Mouse (Mus musculus): Measurements from ENCODE around the gene Sox14.

The Sox14 gene

GRCm38 (mm10) chr9:99854486-99854885, 21.5 kb downstream of the Sox14 start:
- in situ Hi-C loops (cut with MboI; ENCODE audit: unreplicated experiment in 2 of 2) = loop anchor here in 1 of 2 experiments (25.0 kb wide), 1 partner anchor 783 kb away; no protein-coding TSS in a partner anchor

GRCm38 (mm10) chr9:99853356-99853755, 22.6 kb downstream of the Sox14 start:
- in situ Hi-C loops (cut with MboI; ENCODE audit: unreplicated experiment in 2 of 2) = loop anchor here in 1 of 2 experiments (25.0 kb wide), 1 partner anchor 784 kb away; no protein-coding TSS in a partner anchor

- in situ Hi-C loops (cut with MboI; ENCODE audit: unreplicated experiment in 2 of 2) = loop anchor here in 1 of 2 experiments (25.0 kb wide), 1 partner anchor 787 kb away; no protein-coding TSS in a partner anchor
These were observed 25.6 kb downstream of the Sox14 start for GRCm38 (mm10) chr9:99850354-99850753.

- in situ Hi-C loops (cut with MboI; ENCODE audit: unreplicated experiment in 2 of 2) = loop anchor here (5.0 to 25.0 kb wide), 8 partner anchors 539 to 1309 kb away; partner anchors contain the start of gene Stag1 (in 1 of the 2)
These were observed 27.6 kb downstream of the Sox14 start for GRCm38 (mm10) chr9:99848327-99848726.

DNA sequence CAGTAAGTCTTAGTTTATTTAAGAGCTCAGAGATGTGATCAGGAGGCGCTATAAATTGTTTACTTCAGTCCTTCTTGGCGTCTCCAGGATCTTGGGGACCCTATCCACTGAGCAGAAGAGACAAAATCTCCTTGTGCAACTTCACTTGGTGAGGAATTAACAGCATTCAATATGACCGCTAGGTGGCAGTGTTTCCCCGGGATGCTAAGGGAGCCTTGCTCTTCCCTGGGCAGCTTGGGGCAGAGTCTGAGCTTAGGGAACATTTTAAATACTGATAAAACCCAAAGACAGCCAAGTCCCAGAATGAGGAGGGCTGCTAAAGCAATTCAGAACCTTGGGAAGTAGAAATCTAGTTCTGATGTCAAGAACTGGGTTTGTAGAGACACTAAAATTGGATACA, 29.1 kb downstream of the Sox14 start:
- in situ Hi-C loops (cut with MboI; ENCODE audit: unreplicated experiment in 2 of 2) = loop anchor here (5.0 to 25.0 kb wide), 8 partner anchors 540 to 1310 kb away; partner anchors contain the start of gene Stag1 (in 1 of the 2)

GRCm38 (mm10) chr9:99839367-99839766, 36.6 kb downstream of the Sox14 start:
- in situ Hi-C loops (cut with MboI; ENCODE audit: unreplicated experiment in 2 of 2) = loop anchor here (25.0 kb wide), 4 partner anchors 548 to 1173 kb away; partner anchors contain the start of gene Stag1 (in 1 of the 2)

DNA sequence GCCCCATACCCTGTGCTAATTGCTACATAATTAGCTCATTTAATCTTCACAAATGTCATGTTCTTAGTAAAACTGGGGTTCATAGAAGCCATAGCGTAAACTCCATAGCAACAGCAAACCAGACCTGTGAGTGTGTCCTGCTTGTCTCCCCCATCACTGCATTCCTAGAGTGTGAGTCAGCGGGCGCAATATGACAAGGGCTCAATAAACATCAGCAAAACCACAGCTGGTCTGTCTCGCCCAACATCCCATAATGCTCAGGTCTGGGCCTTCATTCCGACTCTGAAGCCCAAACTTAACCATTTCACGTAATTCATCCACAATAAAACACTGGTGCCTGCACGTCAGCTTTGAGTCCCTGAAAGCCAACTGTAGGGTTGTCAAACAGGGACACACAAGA, 37.1 kb downstream of the Sox14 start:
- in situ Hi-C loops (cut with MboI; ENCODE audit: unreplicated experiment in 2 of 2) = loop anchor here (25.0 kb wide), 4 partner anchors 548 to 1173 kb away; partner anchors contain the start of gene Stag1 (in 1 of the 2)

DNA sequence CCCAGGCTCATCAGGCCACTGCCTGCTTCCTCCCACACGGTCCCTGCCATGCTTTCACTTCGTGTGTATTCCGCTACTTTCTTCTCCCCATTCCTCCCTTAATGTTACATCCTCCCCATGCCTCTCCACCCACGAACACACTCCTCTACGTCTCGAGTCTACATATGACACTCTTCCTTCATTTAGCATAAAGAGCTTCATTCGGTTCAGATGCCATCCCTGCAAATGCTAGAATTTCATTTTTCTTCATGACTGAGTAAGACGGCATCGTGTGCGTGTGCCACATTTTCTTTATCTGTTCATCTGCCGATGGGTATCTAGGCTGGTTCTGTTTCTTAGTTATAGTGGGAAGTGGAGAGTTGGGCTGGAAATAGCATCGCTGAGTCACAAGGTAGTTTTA, 39.3 kb downstream of the Sox14 start:
- in situ Hi-C loops (cut with MboI; ENCODE audit: unreplicated experiment in 2 of 2) = loop anchor here (25.0 kb wide), 4 partner anchors 551 to 1176 kb away; partner anchors contain the start of gene Stag1 (in 1 of the 2)

DNA sequence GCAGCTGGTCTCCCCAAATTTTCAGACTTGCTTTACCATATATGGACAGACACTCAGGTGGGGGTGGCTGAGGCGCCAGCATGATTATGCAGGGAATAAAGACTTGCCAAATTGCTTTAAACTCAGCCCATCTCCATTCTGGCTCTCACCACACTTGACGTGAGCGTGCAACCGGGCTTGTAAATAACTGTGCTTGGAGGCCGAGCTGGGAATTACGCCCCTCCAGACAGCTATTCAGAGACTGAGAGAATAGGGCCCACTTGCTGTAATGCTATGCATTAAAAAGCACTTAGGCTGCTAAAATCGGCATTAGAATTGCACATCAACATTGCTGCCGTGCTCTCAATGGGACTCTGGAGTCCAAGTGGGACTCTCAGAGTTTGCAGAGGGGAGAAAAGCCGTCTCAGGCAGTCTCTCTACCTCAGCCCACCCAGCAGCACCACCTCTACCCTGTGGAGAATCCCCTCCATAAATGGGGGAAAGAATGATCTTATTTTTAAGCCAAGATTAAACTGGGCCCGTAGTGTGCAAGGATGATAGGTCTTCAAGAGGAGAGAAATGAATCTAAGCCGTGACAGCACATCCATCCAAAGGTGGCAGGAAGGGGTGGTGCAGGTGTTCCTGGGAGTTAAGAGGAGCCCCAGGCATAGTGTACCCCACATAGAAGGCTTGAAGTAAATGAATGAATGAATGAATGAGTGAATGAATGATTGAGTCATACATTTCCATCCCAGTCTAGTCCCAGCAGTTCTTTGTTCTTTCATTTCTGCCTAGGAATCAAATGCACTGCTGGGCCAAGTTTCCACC, 40.1 kb downstream of the Sox14 start:
- in situ Hi-C loops (cut with MboI; ENCODE audit: unreplicated experiment in 2 of 2) = loop anchor here (25.0 kb wide), 4 partner anchors 551 to 1176 kb away; partner anchors contain the start of gene Stag1 (in 1 of the 2)
